Mouse (Mus musculus) gastrocnemius, postnatal 36 days (tissue): ENCODE results near the gene Acy3. TPM values are rescaled to one million over a fixed set of nuclear protein-coding genes. Genes with fewer than 3 reads are reported as not detected.
A peak's percentile ranks its signal among the peaks of the same experiment; 100 is the strongest.

Experiments used
- DNase-seq, 2 experiments: peaks; one replicate each; pipeline ENCODE4 v3.0.0; 2022
- intact Hi-C: fragments of 180-260 bp; cut with DNase I; formaldehyde crosslinking; loops from one replicate; pipeline ENCODE4 v1.15.1; 2025
- total RNA-seq, 2 experiments: library from RNA; stranded (reverse); gene quantifications; 2 replicates each; pipeline ENCODE4 v1.2.3; 2021

The Acy3 gene
- total RNA-seq, 2 experiments from 2014 or later = 2.0 to 3.2 TPM

DNA sequence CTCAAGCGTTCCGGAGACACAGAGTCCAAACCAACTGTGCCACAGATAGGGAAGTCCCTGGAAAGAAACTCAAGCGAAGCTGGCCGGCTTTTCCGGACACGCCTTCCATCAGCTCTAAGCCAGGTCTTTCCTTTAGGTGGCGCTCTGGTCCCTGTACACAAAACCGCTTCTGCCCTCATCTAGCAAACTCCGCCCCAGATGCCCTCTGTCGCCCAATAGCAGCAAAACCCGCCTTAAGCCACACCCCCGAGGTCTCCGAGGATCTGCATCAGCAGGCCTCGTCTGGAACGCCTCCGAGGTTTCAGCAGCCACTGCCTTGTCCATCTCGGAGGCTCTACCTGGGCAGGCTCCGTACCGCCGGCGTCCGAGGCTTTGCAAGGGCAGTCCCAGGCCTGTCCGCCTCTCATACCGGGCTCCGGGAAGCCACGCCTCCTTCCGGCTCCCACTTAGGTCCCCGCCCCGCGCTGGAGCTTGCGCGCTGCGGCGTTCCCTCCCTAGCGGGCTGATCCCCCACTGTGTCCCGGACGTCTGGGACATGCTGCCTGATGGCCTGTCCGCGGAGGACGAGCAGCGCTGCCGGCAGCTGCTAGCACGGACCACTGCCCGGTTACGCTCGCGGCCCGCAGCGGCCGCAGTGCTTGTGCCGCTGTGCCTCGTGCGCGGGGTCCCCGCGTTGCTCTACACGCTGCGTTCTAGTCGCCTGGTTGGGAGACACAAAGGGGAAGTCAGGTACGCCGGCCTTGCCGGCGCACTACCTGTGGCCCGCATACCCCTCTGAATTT, 13.9 kb downstream of the Acy3 start, which contains the start of the genes Nudt8 and Gm49405:
Nudt8 (plus strand) TSS at position 462 of the 782 bp plus-strand sequence.
Gm49405 (plus strand) TSS at position 508 of the 782 bp plus-strand sequence.
- peak; percentile 93 to 95 for DNase-seq
- intact Hi-C loops = no loop called here

DNA sequence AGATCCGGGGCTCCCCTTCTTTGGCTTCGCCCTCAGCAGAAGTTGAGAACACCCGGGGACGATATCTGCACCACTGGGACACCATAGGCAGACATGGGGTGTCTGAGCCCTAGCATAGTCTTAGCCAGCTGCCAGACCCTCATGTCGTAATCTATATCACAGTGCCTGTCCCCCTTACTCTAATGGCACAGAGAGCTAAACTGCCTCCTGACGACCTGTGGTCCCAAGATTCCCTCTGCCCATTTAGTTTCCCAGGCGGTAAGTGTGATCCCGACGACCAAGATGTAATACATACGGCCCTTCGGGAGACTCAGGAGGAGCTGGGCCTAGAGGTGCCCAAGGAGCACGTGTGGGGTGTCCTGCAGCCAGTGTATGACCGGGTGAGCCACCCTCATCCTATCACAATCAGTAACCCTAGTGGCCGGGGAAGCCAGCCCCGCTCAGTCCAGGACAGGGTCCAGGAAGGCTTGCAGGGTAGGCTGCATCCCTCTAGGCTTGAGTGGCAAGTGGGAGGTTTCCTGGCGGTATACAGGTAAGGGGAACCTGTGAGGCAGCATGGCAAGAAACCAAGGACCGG, 14.7 kb downstream of the Acy3 start:
- intact Hi-C loops = no loop called here
- DNase-seq = no peak

DNA sequence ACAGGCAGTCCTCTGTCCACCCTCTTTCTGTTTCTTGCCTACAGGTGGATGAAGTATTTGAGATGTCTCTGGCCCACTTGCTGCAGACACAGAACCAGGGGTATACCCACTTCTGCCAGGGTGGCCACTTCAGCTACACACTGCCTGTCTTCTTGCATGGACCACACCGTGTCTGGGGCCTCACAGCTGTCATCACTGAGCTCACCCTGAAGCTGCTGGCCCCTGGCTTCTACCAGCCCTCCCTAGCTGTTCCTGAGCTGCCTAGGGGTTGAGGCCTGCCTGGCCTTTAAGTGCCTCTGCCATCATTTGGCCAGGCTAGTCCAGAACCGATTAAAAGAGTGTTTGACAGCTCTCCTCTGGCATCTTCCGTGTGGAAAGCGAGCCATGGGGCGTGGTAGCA, 15.4 kb downstream of the Acy3 start:
- no peak for DNase-seq
- intact Hi-C loops = no loop called here

DNA sequence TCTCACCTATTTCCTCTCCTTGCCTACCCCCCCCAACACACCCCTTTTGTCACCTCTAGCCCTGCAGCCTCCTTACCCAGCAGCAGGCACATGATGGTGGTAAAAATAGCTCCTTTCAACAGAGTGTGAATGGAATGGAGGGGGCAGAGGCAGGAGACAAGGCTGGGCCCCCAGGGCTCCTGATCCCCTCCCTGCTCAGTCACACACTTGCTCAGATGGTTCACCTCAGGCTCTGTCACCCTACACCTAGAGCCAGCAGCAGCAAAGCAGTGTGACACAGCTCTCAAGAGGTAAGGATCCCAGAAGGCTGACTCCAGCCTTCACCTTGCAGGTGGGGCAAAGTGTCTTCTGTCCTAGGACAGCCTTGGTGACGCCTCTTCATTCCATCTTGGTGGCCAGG, 16.7 kb downstream of the Acy3 start, which contains the start of gene Doc2g:
Doc2g (plus strand) TSS at position 202 of the 400 bp plus-strand sequence.
- intact Hi-C loops = no loop called here
- no peak for DNase-seq

DNA sequence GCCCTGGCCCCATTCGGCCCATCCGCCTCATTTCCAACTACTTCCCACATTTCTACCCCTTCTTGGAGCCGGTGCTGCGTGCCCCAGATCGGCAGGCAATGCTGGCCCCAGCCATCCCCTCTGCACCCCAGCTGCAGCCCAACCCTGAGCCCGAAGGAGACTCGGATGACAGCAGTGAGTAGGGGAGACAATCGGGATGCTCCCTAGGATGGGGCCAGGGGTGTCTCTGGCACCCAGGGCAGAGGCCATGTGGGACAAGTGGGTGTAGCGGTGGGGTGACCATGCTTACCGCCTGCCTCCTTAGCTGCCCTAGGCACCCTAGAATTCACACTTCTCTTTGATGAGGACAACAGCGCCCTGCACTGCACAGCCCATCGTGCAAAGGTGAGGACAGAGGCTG, 17.3 kb downstream of the Acy3 start:
- intact Hi-C loops = no loop called here
- no peak for DNase-seq

DNA sequence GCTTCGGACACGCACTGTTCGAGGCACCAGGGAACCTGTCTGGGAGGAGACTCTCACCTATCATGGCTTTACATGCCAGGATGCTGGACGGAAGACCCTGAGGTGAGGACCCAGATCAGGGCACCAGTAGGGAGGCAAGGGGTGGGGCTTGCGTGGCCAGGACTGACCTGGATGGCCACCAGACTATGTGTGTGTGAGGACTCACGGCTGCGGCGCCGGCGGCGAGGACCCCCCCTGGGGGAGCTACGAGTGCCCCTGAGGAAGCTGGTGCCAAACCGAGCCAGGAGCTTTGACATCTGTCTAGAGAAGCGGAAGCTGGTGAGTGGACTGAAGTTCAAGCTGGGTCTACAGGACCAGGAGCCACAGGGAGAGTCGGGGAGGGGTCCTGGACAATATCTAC, 18.0 kb downstream of the Acy3 start:
- peak in 1 of 2 experiments; percentile 13 for DNase-seq
- intact Hi-C loops = no loop called here

DNA sequence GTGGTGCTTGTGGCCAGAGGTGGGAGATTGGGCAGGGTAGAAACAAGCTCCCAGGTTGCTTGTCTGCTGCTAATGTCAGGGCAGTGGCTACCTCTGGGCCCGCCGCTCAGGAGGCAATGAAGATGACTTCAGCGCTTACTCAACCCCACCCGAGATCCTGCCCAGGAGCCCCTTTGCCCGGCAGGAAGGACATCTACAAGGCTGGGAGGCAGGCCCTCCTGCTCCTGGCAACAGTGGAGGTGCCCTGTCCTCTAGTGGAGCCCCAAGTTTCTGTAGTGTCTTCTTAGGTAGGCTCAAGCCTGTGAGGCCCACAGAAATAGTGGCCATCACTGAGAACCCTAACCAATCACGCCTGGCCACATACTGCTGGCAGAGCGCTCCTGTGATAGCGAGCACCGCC, 18.7 kb downstream of the Acy3 start:
- DNase-seq = no peak
- intact Hi-C loops = no loop called here

DNA sequence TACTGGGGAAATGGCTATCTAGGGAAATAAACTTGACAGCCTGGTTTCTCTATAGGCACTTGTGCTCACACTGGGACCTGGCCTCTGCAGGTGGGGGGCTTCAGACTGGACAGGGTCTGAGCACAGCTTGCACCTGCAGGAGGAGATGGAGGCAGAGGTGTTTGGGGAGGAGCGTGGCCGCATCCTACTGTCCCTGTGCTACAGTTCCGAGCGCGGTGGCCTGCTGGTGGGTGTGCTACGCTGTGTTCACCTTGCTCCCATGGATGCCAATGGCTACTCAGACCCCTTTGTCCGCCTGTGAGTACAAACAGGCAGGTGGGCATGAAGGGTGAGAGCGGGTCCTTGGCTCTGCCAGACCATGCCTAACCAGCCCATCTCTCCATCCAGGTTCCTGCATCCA, 19.6 kb downstream of the Acy3 start:
- no peak for DNase-seq
- intact Hi-C loops = no loop called here

DNA sequence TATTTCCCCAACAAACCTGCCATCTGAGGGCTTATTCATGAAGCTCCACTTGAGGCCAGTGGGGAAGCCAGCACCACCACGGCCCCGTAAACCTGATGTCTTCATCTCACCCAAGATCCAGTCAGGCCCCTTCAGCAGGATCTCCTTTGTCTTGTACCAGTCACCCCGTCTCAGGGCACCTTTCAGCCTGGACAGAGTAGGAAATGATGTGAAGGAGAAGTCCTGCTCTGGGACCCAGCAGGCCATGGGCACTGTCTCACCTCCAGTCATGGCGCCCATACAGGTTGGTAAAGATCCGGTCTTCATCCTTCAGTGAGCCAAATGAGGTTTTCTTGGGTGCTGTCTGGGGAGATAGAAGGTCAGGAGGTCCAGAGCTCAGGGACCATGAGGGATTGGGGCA, 24.7 kb downstream of the Acy3 start:
- DNase-seq = no peak
- intact Hi-C loops = loop anchor here (10.0 kb wide), 1 partner anchor 214 kb away; no protein-coding TSS in a partner anchor

DNA sequence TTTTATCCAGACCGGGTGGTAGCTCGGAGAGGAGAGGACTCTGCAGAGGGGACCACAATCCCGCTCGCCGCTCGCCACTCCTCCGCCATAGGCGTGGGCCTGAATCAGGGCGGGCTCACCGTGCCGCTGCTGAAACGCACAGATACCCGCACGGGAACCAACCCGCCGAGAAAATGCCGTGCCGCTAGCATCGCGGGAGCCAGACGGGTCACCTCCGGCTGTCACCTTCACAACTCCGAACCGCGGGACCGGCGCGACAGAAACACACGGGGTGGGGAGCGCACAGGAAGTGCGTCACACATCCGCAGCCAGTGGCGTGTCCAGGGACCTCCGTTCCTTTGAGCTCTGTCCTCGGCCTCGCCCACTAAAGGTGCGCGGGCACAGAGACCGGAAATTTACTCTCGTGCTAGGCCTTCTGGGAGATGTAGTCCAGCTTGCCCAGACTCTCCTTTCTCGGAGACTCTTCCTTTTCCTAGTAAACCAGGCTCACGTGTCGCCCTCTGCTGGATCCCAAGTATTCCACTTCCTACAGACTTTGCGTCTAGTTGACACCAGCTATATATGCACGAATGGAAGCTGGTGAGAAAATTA, 26.2 kb downstream of the Acy3 start, which contains the start of gene Ndufv1:
Ndufv1 (minus strand) TSS at position 375 of the 591 bp plus-strand sequence.
- intact Hi-C loops = loop anchor here (1.0 to 10.0 kb wide), 2 partner anchors 65 to 212 kb away; no protein-coding TSS in a partner anchor
- peak; percentile 89 to 92 for DNase-seq

DNA sequence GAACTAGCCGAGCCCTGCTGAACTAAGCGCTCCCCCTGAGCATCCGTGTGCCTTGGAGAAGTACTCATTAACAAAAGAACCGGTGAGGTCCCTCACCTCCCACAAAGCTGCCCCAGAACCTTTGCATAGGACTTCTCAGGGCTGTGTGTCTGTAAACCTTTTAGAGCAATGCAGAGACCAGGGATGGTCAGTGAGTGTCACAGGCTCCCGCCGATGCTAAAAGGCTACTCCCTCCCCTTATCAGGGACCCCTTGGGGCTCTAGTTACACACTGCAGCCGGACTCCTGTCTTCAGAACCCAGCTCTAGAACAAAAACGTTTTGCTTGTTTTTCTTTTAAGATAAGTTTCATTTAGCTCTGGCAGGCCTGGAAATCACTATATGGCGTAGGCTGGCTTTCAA, 26.7 kb downstream of the Acy3 start:
- no peak for DNase-seq
- intact Hi-C loops = loop anchor here (1.0 to 10.0 kb wide), 2 partner anchors 66 to 212 kb away; no protein-coding TSS in a partner anchor

DNA sequence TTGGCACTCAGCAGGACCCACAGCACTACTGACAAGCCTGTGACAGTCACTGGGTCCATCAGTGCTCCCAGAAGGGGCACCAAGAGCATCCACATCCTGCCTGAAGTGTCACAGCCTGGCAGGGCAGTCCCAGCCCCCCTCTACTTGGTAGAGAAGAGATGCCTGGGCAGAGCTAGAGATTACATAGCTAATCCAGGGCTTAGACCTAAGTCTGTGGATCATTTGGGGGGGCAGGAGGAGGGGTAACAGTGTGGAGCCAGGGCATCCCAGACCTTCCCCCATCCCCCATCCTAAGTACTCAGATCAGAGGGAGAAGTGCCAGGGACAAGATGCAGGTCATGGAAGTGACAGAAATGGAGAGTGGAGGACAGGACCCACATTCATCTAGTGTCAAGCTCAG, 28.4 kb downstream of the Acy3 start:
- intact Hi-C loops = loop anchor here (10.0 kb wide), 1 partner anchor 210 kb away; no protein-coding TSS in a partner anchor
- no peak for DNase-seq

DNA sequence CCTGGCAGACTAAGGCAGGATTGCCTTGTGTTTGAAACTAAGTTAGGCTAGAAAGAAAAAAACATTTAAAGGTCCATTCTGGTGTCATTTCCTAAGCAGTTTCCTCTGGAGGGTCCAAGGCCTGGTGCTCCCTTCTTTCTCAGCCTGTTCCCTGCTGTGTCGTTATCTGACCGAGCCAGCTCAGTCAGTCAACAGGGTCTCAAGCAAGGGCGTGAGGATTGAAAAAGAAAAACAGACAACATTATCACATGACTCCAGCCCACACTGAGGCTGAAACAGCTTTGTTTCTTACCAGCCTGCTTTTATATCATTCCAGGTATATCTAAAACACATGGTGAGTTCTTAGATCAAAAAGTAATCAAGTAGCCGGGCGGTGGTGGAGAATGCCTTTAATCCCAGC, 29.3 kb downstream of the Acy3 start:
- no peak for DNase-seq

DNA sequence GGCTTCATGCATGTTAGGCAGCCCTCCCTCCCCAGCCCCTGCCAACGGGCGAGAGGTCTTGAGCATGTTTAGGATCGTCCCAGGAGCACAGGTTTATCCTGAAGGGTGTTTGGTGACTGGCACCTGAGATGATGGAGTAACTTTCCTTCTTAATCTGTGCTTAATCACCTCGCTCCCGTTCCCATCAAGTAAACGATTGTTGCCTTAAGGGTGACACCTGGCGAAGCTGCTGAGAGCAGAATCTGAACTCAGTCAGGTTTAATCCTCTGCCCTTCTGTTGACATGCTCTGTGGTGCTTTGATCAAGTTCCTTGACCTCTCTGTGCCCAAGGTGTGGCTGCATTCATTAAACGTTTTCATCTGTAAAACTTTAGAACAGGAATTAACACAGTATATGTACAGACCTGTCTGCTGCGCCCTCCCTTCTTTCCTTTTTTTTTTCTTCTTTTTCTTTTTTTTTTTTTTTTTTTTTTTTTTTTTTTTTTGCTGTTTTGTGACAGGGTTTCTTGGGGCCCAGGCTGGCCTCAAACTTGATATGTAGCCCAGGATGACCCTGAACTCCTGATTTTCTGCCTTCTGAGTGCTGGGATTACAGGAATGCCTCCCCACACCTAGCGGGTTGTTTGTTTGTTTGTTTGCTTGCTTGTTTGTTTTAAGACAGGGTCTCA, 31.7 kb downstream of the Acy3 start:
- no peak for DNase-seq
- intact Hi-C loops = loop anchor here (10.0 kb wide), 1 partner anchor 207 kb away; no protein-coding TSS in a partner anchor

More for the DNA sequence above, 29.3 kb downstream of the Acy3 start:
- intact Hi-C loops = loop anchor here (10.0 kb wide), 1 partner anchor 209 kb away; no protein-coding TSS in a partner anchor

DNA sequence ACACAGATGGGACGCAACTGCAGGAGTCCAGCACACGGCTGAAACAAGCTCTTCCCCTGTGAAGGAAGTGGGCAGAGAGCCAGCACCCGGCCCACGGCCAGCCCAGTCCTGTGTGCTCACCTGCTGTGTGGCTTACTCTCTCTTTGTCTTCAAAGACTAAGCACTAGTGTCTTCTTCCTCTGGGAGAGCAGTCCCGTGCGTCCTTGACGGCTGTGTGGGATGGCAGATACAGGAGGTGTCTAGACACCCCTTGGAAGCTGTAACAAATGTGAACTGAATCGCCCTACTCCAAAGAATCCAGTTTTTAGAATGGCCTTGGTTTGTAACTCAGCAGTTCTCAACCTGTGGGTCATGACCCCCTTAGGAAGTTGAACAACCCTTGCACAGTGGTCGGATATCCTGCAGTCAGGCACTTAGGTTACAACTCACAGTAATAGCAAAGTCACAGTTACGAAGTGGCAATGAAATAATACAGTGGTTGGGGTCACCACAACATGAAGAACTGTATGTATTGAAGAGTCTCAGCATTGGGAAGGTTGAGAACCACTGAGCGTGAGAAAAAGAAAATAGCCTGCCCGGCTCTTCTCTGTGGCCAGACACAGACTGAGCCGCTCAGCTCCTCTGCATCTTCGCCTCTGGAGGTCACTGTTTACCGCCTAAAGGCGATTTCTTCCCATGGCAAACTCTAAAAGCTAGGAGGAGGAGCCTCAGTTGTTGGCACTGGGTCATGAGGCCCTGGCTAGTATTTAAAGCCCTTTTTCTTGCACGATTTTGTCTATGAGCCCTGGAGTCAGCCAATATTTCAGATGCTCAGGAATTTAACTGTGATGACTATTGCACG, 32.6 kb downstream of the Acy3 start:
- peak; percentile 64 to 81 for DNase-seq
- intact Hi-C loops = loop anchor here (10.0 kb wide), 1 partner anchor 206 kb away; no protein-coding TSS in a partner anchor

DNA sequence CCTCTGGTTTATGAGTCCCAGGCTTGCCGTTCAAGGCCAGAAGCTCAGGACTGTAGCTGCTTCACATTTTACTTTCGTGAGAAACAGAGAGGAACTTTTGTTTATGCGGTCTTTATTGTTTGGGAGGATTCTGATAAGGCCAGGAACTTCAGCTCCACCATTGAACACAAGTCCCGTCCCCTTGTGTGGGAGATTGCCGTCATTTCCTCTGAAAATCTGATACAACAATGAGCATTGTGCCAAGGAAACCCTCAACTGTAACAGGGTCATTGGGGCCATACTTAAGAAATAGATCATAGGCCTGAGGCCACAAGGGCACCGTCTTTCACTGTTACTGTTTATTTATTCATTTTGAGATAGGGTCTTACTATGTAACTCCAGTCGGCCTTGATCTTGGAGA, 36.8 kb downstream of the Acy3 start:
- no peak for DNase-seq
- intact Hi-C loops = no loop called here

DNA sequence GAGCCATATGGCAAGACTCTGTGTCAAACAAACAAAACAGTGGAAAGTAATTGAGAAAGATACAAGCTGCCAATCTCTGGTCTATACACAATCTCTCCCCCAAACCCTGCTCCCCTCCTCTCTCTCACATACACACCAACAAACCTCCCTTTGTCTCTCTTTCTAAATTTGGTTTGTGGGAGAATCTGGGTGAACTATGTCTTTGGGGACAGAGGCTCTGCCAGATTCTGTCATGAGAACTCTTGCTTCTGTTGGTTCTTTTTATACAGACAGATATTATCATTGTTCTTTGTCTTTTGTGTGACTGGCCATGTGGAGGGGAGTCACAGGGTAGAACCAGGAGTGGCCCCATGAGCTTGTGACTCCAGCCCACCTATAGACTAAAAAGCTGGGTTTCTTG, 41.2 kb downstream of the Acy3 start:
- intact Hi-C loops = no loop called here
- DNase-seq = no peak

DNA sequence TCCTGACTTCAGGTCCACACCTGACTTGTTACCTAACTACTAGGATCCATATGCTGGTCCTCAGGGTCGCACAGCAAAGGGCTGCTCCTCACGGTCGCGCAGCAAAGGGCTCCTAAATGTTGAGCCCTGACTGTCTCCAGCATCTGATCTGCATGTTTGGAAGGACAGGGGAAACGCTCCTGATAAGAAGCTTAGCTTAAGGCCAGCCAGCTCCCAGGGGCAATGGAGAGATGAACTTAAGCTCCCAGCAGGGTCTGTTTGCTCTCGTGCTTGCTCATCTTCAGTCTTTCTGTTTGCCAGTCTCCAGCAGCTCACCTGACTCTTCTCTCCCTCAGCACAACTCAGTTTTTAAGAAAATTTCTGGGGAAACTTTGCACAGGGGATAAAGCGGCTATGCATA, 46.3 kb downstream of the Acy3 start:
- intact Hi-C loops = no loop called here
- DNase-seq = no peak

DNA sequence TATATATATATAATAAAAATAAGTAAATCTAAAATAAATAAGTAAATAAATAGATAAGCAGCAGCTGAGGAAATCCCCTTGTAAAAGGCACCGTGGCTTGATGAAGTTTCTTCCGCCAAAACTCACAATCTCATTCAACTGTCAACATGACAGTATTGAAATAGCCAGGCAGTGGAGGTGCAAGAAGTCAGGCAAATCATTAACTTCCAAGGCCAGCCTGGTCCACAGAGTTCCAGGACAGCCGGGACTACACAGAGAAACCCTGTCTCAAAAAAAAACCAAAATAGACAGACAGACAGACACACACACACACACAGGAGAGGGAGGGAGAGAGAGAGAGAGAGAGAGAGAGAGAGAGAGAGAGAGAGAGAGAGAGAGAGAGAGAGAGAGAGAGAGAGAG, 46.9 kb downstream of the Acy3 start:
- no peak for DNase-seq
- intact Hi-C loops = no loop called here

DNA sequence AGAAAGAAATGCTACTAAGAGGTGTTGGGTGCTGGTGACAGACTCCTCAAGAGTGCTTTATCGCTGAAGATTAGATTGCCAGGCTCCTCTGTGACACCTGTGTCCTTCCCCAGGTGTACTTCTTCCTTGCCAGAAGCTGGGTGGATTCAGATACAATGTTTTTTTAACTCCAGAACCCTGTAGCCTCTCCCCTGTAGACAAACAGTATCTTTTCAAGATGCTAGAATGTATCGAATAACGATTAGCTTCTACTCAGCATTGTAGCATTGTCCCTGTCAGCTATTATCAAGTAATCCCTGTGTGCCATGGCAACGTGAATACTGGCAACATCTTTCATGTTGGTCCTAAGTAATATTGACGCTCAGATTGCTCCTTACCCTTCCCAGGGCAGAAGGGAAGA, 47.4 kb downstream of the Acy3 start:
- intact Hi-C loops = no loop called here
- DNase-seq = no peak
